Mouse (Mus musculus) layer of hippocampus, postnatal 10 days (tissue): ENCODE results near the gene Dhdds. TPM values are rescaled to one million over a fixed set of nuclear protein-coding genes. Genes with fewer than 3 reads are reported as not detected.

Experiments
- DNase-seq, 2 experiments: peaks; one replicate each; pipeline ENCODE4 v3.0.0; 2021; ENCODE audit warnings: low spot score in 2 of 2
- long read RNA-seq: library from polyadenylated mRNA; stranded (forward); transcript quantifications from one replicate; pipeline ENCODE4 v2.0.0, GENCODE M21; 2023
- total RNA-seq, 2 experiments: library from RNA; stranded (reverse); gene quantifications; 2 replicates each; pipeline ENCODE4 v1.2.3; 2021

Gene Dhdds
- total RNA-seq, result 10 to 100 TPM; 57.3 to 58.6 TPM
- long read RNA-seq, transcript Dhdds-209 (9 exons, 3,219 nt), result major isoform, 11 of 25 reads
- long read RNA-seq, partial matches to known transcripts, result 0 of 25 reads
- long read RNA-seq, other reads (novel, unspliced or antisense), result 13 of 25 reads

DNA sequence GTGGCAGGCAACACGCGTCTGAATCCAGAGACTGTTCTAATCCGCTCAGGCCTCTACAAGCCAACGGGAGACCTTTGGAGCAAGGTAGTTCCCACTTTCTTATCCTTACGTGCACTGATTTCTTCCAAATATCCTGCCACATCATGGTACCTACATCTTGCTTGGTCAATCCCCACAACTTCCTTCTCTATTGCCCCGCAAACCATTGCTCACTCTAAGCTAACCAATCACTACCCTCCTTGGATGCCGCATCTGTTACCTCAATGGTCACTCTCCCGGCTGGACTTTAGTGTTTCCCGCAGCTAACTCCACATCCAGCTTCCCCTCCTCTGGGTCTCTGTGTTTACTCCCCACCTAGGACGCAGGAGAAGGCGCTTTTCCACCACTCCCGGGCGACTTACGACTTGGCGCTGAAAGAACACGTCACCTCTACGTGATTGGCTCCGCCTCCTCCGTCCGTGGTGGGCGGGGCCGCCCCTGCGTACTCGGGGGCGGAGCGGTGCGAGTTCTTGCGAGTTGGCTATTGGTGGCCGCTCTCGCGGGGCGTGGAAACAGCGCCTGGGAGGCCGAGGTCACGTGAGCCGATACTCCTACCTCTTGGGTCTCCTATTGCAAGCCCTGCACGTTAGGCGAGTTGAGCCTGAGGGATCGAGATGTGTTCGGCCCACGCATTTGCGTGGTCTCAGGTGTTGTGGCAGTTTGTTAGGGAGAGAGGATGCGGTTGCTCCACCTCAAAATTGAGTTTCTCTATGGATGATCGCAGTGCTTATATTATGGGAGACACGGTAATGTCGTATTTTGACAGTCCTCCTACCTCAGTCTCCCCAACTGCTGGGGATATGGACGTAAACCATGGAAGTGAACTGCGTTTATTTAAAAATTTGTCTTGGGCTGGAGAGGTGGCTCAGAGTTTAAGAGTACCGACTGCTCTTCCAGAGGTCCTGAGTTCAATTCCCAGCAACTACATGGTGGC is at the start of gene Dhdds:
Gene Dhdds (minus strand): TSS at position 453 of the 973 bp plus-strand sequence.
- DNase-seq, result peak; percentile 91 to 96

DNA sequence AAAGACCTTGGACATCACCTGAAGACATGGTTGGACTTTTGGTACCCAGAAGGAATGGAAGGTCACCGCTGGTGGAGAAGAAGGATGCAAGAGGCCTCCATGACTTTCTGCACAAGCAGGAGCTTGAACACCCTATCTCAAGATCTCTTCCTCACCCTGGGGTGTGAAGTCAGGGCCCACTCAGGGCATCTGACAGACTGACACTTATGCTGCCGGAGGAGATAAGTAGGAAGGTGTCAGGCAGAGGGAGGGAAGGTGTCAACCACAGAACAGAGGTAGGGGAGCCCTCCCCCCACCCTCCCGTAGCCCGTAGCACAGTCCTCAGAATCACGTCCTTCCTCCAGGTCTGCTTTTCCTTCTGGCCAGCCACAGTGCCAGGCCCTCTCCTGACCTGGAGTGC is 46.9 kb upstream of the Dhdds start:
- DNase-seq, result no peak

DNA sequence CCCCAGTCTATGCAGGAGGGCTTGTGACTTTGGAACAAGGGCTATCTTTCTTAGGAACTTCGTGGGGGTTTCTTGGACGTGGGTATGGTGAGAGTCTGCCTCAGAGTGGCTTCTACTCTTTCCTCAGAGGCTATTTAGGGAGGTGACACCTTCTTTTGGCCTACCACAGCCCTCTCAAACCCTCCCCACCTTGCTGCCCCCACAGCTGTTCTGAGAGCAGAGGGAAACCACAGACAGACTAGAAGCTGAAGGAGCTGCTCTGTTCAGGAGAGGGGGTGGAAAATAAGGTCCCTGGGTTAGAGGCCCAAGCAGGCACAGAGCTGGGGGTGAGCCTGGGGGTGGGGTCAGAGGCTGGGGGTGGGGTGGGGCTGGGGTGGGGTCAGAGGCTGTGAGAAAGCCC is 42.3 kb upstream of the Dhdds start:
- DNase-seq, result no peak

- no peak for DNase-seq
These were observed 40.8 kb upstream of the Dhdds start for GRCm38 (mm10) chr4:134041317-134042123.

- DNase-seq, result peak; percentile 87 to 90
These were observed 35.2 kb upstream of the Dhdds start for GRCm38 (mm10) chr4:134035953-134036352.

DNA sequence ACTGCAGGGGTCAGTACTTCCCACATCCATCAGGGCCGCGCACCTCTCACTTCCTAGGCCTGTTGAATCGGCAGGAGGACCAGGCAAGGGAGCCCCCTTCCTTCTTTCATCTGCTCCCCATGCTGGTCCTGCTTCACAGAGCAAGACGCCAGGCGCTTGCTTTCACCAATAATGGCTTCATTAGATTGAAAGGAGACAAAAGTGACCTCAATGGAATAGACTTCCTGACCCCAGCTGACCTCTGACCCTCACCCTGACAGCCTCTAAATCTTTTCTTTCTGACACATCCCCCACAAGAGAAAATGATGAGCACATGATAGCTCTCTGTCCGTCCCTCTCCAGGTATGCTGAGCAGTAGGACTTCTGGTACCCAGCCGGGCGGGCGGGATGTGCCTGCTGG is 25.1 kb upstream of the Dhdds start:
- DNase-seq, result no peak

DNA sequence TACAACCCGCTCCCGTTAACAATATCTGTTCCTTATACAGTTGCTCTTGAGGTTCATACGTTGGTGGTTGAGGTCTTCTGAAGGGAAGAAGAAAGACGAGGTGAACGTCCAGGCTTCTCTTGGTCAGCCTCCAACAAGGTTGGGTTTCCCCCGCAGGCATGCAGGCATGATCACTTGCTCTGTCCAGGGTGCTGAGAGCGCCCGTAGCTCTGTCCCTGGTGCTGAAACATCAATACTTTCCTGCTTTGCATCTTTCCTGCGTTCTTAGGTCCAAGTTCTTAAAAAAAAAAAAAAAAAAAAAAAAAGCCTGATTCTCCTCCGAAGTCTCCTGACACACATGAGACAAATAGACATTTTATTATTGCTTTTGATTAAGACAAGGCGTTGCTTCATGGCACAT is 19.9 kb upstream of the Dhdds start:
- DNase-seq, result peak; percentile 54 to 67

DNA sequence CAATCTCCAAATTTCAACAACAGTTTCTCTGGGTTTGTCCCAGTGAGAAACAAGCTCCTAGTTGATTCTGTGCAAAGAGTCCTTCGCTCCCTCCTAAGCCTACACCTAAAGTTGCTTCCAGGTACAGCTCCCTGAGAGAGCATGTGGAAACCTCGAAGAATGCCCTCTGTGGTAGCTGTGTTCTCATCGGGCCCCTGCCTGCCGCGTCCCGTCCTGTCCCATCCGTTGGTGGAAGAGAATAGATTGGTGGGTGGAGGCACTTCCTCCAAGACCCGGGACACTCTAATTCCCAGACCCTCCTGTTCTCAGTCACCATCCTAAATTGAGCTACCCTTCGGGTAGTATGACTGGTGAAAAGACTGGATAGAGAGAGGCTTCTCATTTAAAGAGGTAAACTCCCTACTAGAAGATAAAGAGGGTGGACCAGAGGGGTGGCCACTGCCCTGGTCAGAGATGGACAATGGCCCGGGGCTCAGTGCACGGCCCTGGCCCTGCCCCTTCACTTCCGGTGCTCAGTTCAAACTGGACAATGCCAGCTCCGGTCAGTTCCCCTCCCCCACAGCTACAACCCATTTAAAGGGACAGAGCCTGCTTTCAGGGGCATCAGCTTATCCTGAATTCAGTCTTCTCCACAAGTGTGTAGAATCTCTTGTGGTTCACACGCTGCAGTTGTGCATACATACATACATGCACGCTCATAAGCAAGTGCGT is 19.1 kb upstream of the Dhdds start:
- DNase-seq, result no peak

DNA sequence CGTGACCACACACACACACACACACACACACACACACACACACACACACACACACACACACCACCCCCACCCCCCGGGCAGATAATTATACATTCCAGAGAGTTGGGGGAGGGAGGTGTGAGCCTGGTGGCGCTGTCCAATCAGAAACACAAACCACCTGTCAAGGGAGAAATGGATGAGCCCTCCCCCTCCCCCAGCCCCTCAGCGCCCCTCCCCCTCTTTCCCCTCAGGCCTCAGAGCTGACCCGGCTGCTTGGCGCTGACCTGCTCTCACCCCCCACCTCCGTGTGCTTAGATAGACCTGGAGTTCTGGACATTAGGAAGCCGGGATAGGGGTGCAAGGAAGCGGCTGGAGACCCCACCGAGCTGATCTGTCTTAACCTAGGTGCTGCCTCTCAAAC is 18.5 kb upstream of the Dhdds start:
- DNase-seq, result no peak

DNA sequence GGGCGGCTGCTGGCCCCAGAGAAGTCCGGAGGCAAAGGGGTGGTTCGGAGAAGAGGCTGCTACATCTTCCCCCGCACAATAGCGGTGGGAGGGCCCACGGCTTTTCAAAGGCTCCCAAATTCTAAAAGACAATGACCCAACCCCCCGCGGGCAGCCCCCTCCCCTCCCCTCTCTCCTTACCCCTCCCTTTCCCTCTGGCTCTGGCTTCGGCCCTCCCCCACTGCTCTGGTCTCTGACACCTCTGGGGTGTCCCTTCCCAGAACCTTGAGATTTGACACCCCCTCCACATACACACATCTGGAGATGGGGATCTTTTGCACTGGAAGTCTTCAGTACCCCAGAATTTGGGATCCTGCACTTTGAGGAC is 18.0 kb upstream of the Dhdds start, which contains the start of gene Lin28a:
Gene Lin28a (minus strand): TSS at position 63 of the 367 bp plus-strand sequence.
- DNase-seq, result no peak

- DNase-seq, result no peak
These were observed 17.5 kb upstream of the Dhdds start for GRCm38 (mm10) chr4:134018038-134018778.

DNA sequence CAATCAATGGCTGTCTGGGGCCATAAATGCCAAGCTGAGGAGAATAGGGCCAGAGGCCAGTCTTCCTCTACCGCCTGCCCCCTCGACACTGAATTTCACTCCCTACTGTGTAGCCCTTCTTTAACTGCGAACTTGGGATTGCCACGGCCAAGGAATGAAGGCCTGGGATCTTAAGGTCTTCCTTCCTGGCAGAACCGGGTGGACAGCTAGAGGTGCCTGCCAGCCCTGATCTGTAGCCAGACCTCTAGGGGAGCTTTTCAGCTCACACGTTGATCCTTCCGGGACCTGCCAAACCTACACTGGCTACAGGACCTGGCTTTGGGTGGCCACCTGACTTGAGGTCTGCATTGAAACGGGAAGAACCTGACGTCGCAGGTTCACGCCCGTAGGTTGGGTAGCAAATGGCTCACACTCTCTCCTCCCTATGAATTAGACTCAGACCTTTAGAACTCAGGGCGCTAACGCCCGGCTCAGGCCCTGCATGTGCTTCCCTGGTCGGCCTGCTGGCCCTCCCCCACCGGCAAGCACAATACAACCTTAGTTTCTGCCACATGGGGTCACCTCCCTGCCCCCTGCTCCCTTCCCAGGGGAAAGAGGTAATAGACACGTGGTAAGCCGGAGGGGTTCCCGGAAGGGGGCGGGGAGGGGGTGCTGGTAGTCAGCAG is 16.6 kb upstream of the Dhdds start:
- DNase-seq, result no peak

GRCm38 (mm10) chr4:134016767-134017166 is 16.0 kb upstream of the Dhdds start:
- DNase-seq, result no peak

- no peak for DNase-seq
These were observed 15.5 kb upstream of the Dhdds start for GRCm38 (mm10) chr4:134016208-134016607.

- DNase-seq, result no peak
These were observed 12.3 kb upstream of the Dhdds start for GRCm38 (mm10) chr4:134012858-134013528.

DNA sequence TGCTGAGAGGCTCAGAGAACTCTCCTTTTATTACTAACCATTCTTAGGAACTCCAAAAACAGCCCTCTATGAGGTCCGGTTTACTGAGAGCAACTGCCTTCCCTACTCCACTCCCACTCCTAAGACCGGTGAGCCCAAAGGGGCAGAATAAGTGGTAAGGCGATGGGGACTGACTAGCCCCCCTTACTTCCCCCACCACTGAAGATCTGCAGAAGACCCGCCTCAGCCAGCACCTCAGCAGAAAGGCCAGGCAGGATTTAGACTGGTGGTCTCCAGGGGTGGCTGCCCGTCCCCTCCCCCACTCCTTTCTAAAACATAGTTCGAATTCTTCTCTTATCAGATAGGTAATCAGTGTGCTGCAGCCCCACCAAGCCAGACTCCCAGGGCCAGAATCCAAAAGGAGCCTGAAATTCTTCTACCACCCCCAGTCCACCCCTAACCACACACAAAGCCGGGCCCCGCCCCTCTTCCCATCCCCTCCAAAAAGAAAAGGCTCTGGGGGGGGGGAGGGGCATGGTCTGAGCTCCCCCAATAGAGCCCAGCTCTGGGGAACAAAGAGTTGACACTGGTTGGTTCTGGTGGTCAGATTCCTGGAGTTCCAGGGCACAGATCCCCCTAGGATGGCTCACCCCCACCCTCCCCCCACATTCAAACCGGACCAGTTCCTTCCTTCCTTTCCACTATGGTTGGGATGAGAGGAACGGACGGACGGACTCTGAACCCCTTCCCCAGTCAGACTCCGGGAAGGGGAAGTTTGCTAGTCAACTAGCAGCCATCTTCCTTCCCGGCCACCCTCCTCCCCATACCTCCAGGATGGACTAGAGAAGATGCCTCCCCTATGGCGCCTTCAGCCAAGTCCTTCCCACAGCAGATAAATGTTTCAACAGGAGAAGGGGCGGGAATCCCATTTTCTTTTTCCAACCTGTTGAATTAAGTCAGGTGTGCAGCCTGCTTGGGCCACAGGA is 11.0 kb upstream of the Dhdds start:
- DNase-seq, result no peak

DNA sequence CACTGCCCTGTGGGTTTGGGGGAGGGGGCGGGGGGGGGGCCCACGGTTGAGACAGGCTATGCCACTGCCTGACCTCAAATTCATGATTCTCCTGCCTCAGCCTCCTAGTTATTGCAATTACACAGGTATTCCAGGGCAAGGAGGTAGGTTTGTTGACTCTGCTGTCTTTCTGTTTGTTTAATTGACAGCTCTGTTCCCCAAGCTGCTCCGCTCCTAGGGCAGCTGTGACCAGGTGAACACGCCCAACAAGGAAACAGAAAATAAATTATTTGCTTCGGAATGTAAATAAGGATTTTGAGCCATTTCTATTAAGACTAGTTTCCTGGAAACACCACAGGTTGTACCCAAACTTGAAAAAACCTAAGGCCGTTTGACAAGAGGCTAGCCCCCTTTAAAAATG is 9.0 kb upstream of the Dhdds start:
- DNase-seq, result no peak

DNA sequence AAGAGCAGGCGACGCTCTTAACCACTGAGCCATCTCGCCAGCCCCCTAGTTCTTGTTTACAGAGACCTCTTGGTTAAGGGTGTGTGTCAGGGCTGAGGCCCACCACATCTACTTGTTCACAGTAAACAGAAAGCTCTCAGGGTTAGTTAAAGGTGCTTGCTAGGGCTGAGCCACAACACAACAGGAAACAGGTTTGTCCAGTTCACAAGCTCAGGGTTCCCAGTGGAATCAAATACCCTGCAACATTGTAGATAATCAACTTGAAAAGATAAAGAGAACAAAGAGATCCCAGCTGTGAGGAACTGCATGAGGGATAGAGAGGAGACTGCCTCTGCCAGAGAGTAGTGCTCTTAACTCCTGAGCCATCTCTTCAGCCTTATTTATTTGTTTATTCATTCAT is 6.1 kb upstream of the Dhdds start:
- DNase-seq, result no peak
